Mouse (Mus musculus): ENCODE results near the gene Rogdi. TPM values are rescaled to one million over a fixed set of nuclear protein-coding genes. Genes with fewer than 3 reads are reported as not detected.

Rogdi gene
- polyA plus RNA-seq, 1 experiment from 2014 or later = 54.4 TPM

- no peaks in the 10 kb centered on the region for H3K9me3 ChIP-seq (replicated peaks; ENCODE audit: control insufficient read depth, low read length)
- ATAC-seq (replicated peaks; ENCODE audit: insufficient number of reproducible peaks, low FRiP score, low TSS enrichment) = 0 out of 2 replicates have a peak, but pooled peaks have one; percentile 16
- H3K4me2 ChIP-seq = no peak overlapping the region
- 56% methylated on average over 6 of the region's 6 CpGs for WGBS (ENCODE audit: insufficient replicate concordance)
- H3K27ac ChIP-seq (ENCODE audit: low read depth, low read length) = no peak overlapping the region
- H3K9ac ChIP-seq (ENCODE audit: low read depth, low read length) = no peak overlapping the region; the same call in 1 of the 2 replicates
- H3K4me1 ChIP-seq (ENCODE audit: control insufficient read depth, insufficient read depth, low read length) = peaks cover 10% of the 10 kb centered on the region; the same call in 1 of the 2 replicates
- H3K27me3 ChIP-seq (ENCODE audit: control insufficient read depth, insufficient read depth, low read length) = no peaks in the 10 kb centered on the region
- no peak overlapping the region for H3K4me3 ChIP-seq (ENCODE audit: low read depth, low read length)
- H3K36me3 ChIP-seq (ENCODE audit: control insufficient read depth, insufficient read depth, low read length) = no peaks in the 10 kb centered on the region
Measured at GRCm38 (mm10) chr16:5007492-5007891, 5.9 kb downstream of the Rogdi start.

GRCm38 (mm10) chr16:5007067-5007466 is 6.3 kb downstream of the Rogdi start, which contains the start of gene Smim22:
TSS of gene Smim22 (plus strand) at chr16:5007288.
- H3K36me3 ChIP-seq (ENCODE audit: control insufficient read depth, insufficient read depth, low read length) = no peaks in the 10 kb centered on the region
- H3K4me3 ChIP-seq (ENCODE audit: low read depth, low read length) = no peak within 1 kb of the TSS
- 0 out of 2 replicates have a peak, but pooled peaks have one; percentile 20 for ATAC-seq (replicated peaks; ENCODE audit: insufficient number of reproducible peaks, low FRiP score, low TSS enrichment)
- 0 out of 2 replicates have a peak, but pooled peaks cover 6% of the 10 kb centered on the region for H3K4me1 ChIP-seq (ENCODE audit: control insufficient read depth, insufficient read depth, low read length)
- H3K4me2 ChIP-seq = no peak within 1 kb of the TSS
- H3K9me3 ChIP-seq (replicated peaks; ENCODE audit: control insufficient read depth, low read length) = no peaks in the 10 kb centered on the region
- WGBS (ENCODE audit: insufficient replicate concordance) = 49% methylated on average over 5 of the region's 5 CpGs
- H3K9ac ChIP-seq (ENCODE audit: low read depth, low read length) = peak within 1 kb of the TSS; percentile 22; the same call in 1 of the 2 replicates
- H3K27me3 ChIP-seq (ENCODE audit: control insufficient read depth, insufficient read depth, low read length) = no peaks in the 10 kb centered on the region
- no peak within 1 kb of the TSS for H3K27ac ChIP-seq (ENCODE audit: low read depth, low read length)

GRCm38 (mm10) chr16:5000611-5001010 is 12.7 kb downstream of the Rogdi start:
- H3K4me2 ChIP-seq = no peak overlapping the region
- H3K9ac ChIP-seq (ENCODE audit: low read depth, low read length) = no peak overlapping the region
- H3K9me3 ChIP-seq (replicated peaks; ENCODE audit: control insufficient read depth, low read length) = no peaks in the 10 kb centered on the region
- no peak overlapping the region for H3K27ac ChIP-seq (ENCODE audit: low read depth, low read length)
- no peaks in the 10 kb centered on the region for H3K27me3 ChIP-seq (ENCODE audit: control insufficient read depth, insufficient read depth, low read length)
- ATAC-seq (replicated peaks; ENCODE audit: insufficient number of reproducible peaks, low FRiP score, low TSS enrichment) = no peak
- H3K4me1 ChIP-seq (ENCODE audit: control insufficient read depth, insufficient read depth, low read length) = 0 out of 2 replicates have a peak, but pooled peaks cover 2% of the 10 kb centered on the region
- no peaks in the 10 kb centered on the region for H3K36me3 ChIP-seq (ENCODE audit: control insufficient read depth, insufficient read depth, low read length)
- WGBS (ENCODE audit: insufficient replicate concordance) = 71% methylated on average over 3 of the region's 3 CpGs
- H3K4me3 ChIP-seq (ENCODE audit: low read depth, low read length) = no peak overlapping the region

GRCm38 (mm10) chr16:4998984-4999383 is 14.4 kb downstream of the Rogdi start:
- no peak for ATAC-seq (replicated peaks; ENCODE audit: insufficient number of reproducible peaks, low FRiP score, low TSS enrichment)
- WGBS (ENCODE audit: insufficient replicate concordance) = 65% methylated on average over 1 of the region's 1 CpGs
- 0 out of 2 replicates have a peak, but pooled peaks cover 2% of the 10 kb centered on the region for H3K4me1 ChIP-seq (ENCODE audit: control insufficient read depth, insufficient read depth, low read length)
- H3K4me2 ChIP-seq = no peak overlapping the region
- H3K36me3 ChIP-seq (ENCODE audit: control insufficient read depth, insufficient read depth, low read length) = no peaks in the 10 kb centered on the region
- H3K27ac ChIP-seq (ENCODE audit: low read depth, low read length) = no peak overlapping the region
- no peak overlapping the region for H3K4me3 ChIP-seq (ENCODE audit: low read depth, low read length)
- H3K9ac ChIP-seq (ENCODE audit: low read depth, low read length) = no peak overlapping the region
- no peaks in the 10 kb centered on the region for H3K27me3 ChIP-seq (ENCODE audit: control insufficient read depth, insufficient read depth, low read length)
- H3K9me3 ChIP-seq (replicated peaks; ENCODE audit: control insufficient read depth, low read length) = no peaks in the 10 kb centered on the region

GRCm38 (mm10) chr16:4997553-4997952 is 15.8 kb downstream of the Rogdi start, which contains the start of gene Sept12:
TSS of gene Sept12 (minus strand) at chr16:4997852.
- no peak for ATAC-seq (replicated peaks; ENCODE audit: insufficient number of reproducible peaks, low FRiP score, low TSS enrichment)
- H3K9me3 ChIP-seq (replicated peaks; ENCODE audit: control insufficient read depth, low read length) = no peaks in the 10 kb centered on the region
- H3K36me3 ChIP-seq (ENCODE audit: control insufficient read depth, insufficient read depth, low read length) = no peaks in the 10 kb centered on the region
- 50% methylated on average over 2 of the region's 3 CpGs for WGBS (ENCODE audit: insufficient replicate concordance)
- 0 out of 2 replicates have a peak, but pooled peaks cover 2% of the 10 kb centered on the region for H3K4me1 ChIP-seq (ENCODE audit: control insufficient read depth, insufficient read depth, low read length)
- H3K9ac ChIP-seq (ENCODE audit: low read depth, low read length) = no peak within 1 kb of the TSS
- H3K27ac ChIP-seq (ENCODE audit: low read depth, low read length) = no peak within 1 kb of the TSS
- H3K4me3 ChIP-seq (ENCODE audit: low read depth, low read length) = no peak within 1 kb of the TSS
- no peaks in the 10 kb centered on the region for H3K27me3 ChIP-seq (ENCODE audit: control insufficient read depth, insufficient read depth, low read length)
- H3K4me2 ChIP-seq = no peak within 1 kb of the TSS

- H3K9ac ChIP-seq (ENCODE audit: low read depth, low read length) = no peak overlapping the region
- no peak overlapping the region for H3K4me3 ChIP-seq (ENCODE audit: low read depth, low read length)
- H3K36me3 ChIP-seq (ENCODE audit: control insufficient read depth, insufficient read depth, low read length) = no peaks in the 10 kb centered on the region
- no peaks in the 10 kb centered on the region for H3K9me3 ChIP-seq (replicated peaks; ENCODE audit: control insufficient read depth, low read length)
- 76% methylated on average over 4 of the region's 4 CpGs for WGBS (ENCODE audit: insufficient replicate concordance)
- no peaks in the 10 kb centered on the region for H3K27me3 ChIP-seq (ENCODE audit: control insufficient read depth, insufficient read depth, low read length)
- no peak overlapping the region for H3K27ac ChIP-seq (ENCODE audit: low read depth, low read length)
- H3K4me1 ChIP-seq (ENCODE audit: control insufficient read depth, insufficient read depth, low read length) = 0 out of 2 replicates have a peak, but pooled peaks cover 2% of the 10 kb centered on the region
- H3K4me2 ChIP-seq = no peak overlapping the region
- ATAC-seq (replicated peaks; ENCODE audit: insufficient number of reproducible peaks, low FRiP score, low TSS enrichment) = no peak
Measured at GRCm38 (mm10) chr16:4993276-4993675, 20.1 kb downstream of the Rogdi start.

GRCm38 (mm10) chr16:4984717-4985116 is 28.6 kb downstream of the Rogdi start:
- H3K4me3 ChIP-seq (ENCODE audit: low read depth, low read length) = no peak overlapping the region
- 89% methylated on average over 12 of the region's 12 CpGs for WGBS (ENCODE audit: insufficient replicate concordance)
- no peak overlapping the region for H3K9ac ChIP-seq (ENCODE audit: low read depth, low read length)
- no peaks in the 10 kb centered on the region for H3K9me3 ChIP-seq (replicated peaks; ENCODE audit: control insufficient read depth, low read length)
- no peaks in the 10 kb centered on the region for H3K36me3 ChIP-seq (ENCODE audit: control insufficient read depth, insufficient read depth, low read length)
- H3K4me1 ChIP-seq (ENCODE audit: control insufficient read depth, insufficient read depth, low read length) = no peaks in the 10 kb centered on the region
- no peak overlapping the region for H3K4me2 ChIP-seq
- H3K27ac ChIP-seq (ENCODE audit: low read depth, low read length) = no peak overlapping the region
- no peak for ATAC-seq (replicated peaks; ENCODE audit: insufficient number of reproducible peaks, low FRiP score, low TSS enrichment)
- H3K27me3 ChIP-seq (ENCODE audit: control insufficient read depth, insufficient read depth, low read length) = no peaks in the 10 kb centered on the region

GRCm38 (mm10) chr16:4979755-4980380 is 33.5 kb downstream of the Rogdi start:
- H3K4me2 ChIP-seq = no peak overlapping the region
- no peak for ATAC-seq (replicated peaks; ENCODE audit: insufficient number of reproducible peaks, low FRiP score, low TSS enrichment)
- H3K9me3 ChIP-seq (replicated peaks; ENCODE audit: control insufficient read depth, low read length) = no peaks in the 10 kb centered on the region
- H3K9ac ChIP-seq (ENCODE audit: low read depth, low read length) = no peak overlapping the region
- H3K27me3 ChIP-seq (ENCODE audit: control insufficient read depth, insufficient read depth, low read length) = no peaks in the 10 kb centered on the region
- 78% methylated on average over 4 of the region's 4 CpGs for WGBS (ENCODE audit: insufficient replicate concordance)
- H3K4me1 ChIP-seq (ENCODE audit: control insufficient read depth, insufficient read depth, low read length) = peaks cover 10% of the 10 kb centered on the region
- no peak overlapping the region for H3K4me3 ChIP-seq (ENCODE audit: low read depth, low read length)
- H3K27ac ChIP-seq (ENCODE audit: low read depth, low read length) = no peak overlapping the region
- no peaks in the 10 kb centered on the region for H3K36me3 ChIP-seq (ENCODE audit: control insufficient read depth, insufficient read depth, low read length)
